Mouse (Mus musculus) CD8-positive naive resting alpha-beta T cell, adult 2 months (primary cell): ENCODE measurements around the gene Dock6.
A peak's percentile ranks its signal among the peaks of the same experiment; 100 is the strongest.

ENCODE experiments used
- DNase-seq, 2 experiments: peaks; one replicate each; pipeline ENCODE4 v3.0.0; 2022; ENCODE audit warnings: low read depth in 2 of 2, low spot score in 2 of 2

Gene Dock6

DNA sequence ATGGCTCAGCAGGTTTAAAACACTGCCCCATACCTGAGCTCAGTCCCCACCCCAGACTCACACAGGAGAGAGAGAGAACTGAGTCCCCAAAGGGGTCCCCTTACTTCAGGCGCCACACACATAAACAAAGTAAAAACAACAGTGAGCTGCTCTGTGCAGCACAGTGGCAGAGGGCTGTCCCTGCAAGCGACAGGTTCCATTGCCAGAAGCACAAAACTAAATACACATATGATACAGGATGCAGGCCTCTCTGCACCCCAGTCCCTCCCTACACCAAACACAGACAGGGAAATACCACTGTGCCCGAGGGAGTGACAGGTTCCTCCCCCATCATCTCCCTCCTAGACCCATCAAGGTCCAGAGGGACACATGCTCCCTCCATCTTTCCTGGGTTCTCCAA, 5.0 kb downstream of the Dock6 start:
- DNase-seq, result no peak

DNA sequence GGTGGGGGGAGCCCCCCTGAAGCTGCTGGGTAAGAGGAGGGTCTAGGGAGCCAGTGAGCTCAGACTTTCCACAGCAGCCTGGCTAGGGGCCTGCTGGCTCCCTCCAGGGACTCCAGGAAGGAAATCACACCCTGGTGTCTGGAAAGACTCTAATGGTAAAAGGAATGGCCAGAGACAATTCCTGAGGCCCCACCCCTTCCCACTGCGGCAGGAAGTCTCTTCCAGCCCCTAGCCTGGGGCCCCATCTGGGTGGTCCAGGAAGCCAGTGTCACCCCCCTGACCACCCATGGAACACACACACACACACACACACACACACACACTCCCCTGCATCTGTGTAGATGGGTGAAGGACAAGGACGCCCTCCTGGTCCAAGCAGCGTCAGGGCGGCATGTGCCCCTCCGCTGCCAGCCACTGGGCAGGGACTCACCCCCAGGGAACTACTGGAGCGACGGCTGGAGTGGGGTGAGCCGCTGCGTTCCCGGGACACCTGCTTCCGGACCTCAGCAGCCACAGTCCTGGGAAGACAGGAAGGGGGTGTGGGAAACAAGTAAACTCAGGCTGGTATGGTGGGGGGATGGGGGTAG, 5.6 kb downstream of the Dock6 start:
- no peak for DNase-seq

DNA sequence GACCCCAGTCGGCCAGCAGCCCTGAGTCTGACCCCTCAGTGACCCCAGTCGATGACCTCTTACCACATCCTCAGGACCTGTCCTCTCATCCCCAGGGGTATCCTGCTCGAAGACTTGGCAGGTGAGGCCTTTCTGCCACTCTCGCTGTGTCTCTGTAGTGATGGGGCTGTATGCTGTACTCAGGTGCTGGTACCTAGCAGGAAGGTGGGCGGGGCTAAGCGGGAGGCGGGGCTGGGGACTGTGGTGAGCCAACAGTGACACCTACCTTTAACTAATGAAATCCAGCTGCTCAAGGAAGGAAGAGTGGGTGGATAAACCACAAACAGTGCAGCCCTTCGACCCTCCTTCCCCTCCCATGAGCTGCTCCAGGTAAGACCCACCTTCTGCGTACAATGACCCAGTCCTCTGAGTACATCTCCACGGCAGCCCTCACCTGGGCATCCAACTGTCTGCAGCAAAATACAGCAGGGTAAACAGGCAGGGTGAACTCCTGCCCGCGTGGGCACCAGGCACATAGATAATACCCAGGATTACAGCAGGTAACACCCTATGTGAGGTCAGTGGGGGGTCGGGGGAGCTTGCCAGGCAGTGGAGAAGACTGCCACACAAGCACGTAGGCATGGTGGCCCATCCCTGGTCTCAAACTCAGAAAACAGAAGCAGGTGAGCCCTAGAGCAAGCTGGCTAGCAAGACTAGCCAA, 6.9 kb downstream of the Dock6 start:
- no peak for DNase-seq

DNA sequence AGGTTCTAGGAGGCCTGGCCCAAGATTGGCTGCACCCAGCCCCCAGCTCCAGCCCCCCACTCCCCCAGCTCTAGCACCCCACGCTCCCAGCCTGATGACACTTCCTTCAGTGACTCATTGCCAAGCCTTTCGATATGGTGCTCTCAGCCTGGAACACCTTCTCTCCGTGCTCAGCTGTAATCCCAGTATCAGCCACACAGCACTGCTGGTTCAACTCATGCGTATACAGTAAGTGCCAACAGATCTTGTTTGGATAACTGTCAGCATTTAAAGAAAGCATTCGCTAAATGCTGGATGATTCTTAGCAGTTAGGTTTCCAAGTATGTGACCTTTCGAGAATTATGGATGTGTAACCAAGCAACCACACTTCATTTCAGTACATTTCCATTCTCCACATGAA, 9.3 kb downstream of the Dock6 start:
- no peak for DNase-seq

DNA sequence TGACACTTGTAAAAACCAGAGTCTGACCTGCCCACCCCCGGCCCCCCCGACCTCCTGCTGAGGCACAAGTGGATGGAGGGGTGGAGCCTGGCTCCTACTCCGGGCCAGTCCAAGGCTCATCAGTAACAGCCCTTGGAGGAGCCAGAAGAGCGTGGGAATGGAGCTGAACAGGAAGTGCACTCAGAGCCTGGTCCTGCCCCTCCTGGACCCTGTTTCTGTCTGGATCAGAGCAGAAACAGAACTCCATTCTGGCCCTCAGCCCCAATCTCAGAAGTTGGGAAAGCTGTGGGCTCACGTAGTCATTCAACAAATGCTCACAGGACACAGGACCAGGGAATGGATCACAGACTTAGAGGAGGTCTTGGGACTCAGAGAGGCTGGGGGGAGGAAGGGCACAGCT, 10.0 kb downstream of the Dock6 start:
- no peak for DNase-seq

DNA sequence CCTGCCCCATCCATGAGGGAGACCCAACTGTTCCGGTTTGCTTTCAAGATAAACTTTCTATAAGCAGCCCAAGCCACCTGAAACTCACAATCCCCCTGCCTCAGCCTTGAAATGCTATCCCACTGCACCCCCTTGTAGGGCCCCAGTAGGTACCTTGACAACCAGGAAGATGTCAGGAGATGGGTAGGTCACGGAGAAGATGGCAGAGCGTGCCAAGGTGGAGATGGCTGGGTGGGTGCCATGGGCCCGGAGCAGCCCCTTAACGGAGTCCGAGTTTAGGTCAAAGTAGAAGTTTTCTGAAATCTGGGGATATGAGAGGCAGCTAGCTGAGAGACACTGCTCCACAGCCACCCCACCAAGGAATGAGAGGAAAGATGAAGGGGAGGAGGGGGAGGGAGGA, 11.1 kb downstream of the Dock6 start:
- no peak for DNase-seq

DNA sequence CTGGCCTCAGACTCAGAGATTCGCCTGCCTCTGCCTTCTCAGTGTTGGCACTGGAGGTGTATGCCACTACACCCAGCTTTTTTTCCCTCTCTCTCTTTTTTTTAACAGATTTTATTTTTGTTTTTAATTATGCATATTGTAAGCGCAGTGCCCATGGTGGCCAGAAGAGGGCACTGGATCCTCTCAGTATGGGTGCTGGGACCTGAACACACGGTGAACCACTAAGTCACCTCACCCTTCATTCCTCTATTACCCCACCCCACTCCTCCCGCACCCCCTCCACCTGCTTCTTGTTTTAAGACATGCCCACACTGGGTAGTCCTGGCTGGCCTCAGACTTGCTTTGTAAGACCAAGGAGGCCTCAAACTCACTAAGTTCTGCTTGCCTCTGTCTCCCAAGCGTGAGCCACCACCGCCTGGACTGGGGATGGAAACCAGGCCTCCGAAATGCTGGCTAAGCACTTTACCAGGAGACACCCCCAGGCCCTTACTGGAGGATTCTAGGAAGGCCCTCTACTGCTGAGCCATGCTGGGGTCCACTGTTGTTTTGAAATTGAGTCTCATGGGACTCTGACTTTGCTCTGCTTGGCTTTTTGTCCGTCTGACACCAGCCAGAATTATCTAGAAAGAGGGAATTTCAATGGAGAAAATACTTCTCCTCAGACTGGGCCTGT, 12.2 kb downstream of the Dock6 start:
- peak in 1 of 2 experiments; percentile 46 for DNase-seq

DNA sequence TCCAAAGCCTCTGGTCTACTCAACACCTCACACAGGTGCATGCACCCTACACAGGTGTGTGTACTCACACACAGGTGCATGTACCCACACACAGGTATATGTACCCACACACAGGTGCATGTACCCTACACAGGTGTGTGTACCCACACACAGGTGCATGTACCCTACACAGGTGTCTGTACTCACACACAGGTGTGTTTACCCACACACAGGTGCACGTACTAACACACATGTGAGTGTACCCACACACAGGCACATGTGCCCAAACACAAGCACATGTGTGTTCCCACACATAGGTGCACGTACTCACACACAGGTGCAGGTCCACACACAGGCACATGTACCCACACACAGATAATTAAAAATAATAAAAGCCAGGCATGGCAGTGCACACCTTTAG, 14.7 kb downstream of the Dock6 start:
- no peak for DNase-seq

DNA sequence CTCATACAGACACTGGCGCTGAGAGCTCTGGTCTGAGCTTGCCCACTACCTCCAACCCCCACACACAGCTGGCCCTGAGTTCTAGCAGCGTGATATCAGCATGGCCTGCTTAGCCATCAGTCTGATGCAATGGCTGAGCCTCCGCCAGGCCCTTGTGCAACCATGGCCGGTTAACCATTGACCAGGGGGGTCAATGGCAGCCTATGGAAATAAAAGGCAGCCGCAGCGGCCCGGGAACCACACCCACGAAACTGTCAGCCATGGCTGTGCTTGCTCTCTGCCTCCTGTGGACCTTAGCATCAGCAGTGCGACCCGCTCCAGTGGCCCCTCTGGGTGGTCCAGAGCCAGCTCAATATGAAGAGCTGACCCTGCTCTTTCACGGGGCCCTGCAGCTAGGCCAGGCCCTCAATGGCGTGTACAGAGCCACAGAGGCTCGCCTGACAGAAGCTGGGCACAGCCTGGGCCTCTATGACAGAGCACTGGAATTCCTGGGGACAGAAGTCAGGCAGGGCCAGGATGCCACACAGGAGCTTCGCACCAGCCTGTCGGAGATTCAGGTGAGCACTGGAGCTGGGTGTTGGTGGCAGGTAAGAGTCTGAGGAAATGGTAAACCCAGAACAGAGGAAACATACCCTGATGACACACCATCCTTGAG, 17.1 kb downstream of the Dock6 start, which contains the start of gene Angptl8:
TSS of gene Angptl8 (plus strand) at position 253 of the 655 bp plus-strand sequence.
- DNase-seq, result no peak

DNA sequence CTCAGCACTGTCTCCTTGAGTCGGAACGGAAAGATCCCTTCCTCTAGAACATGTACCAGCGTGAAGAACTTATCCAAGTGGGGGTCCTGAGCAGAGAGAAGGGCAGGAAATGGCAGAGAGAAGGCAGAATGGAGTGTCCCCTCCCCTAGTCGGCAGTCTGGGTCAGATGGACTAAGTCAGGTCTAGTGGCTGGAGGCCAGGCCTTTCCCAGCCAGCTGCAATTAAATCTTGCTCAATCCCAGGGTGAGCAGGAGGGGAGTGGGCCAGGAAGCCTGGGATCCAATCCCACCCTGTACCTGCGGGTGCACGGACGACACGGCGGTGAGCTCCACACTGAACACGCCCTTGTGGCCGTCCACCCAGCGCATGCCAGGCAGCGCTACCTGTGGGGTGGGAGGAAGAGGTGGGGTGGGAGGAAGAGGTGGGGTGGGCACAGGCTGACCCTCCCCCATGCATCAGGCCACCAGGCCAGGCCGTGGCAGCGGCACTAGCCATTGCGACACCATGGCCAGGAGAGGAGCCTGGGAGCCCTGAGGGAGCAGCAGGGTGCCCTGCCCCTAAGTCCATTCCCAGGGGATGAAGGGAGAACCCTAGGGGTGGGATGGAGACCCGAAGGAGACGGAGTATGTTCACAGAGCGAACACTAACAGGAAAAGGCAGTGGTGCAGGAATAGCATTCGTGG, 20.7 kb downstream of the Dock6 start:
- no peak for DNase-seq

DNA sequence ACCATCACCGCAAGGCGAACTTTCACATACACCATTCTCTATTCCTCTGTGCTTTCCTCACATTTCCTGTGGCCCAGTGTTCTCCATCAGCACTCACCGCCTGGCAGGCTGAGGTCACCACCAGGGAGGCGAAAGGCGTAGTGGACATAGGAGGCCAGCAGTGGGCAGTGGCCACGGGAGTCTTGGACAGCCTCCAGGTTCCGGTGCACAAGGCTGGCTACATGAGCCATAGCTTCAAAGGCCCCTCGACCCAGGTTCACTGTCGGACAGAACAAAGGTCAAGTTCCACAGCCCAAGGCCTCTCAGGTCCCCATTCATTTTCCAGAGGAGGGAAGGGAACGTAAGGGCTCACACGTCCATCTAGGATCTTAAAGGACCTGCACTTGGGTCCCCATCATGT, 21.5 kb downstream of the Dock6 start:
- DNase-seq, result no peak

DNA sequence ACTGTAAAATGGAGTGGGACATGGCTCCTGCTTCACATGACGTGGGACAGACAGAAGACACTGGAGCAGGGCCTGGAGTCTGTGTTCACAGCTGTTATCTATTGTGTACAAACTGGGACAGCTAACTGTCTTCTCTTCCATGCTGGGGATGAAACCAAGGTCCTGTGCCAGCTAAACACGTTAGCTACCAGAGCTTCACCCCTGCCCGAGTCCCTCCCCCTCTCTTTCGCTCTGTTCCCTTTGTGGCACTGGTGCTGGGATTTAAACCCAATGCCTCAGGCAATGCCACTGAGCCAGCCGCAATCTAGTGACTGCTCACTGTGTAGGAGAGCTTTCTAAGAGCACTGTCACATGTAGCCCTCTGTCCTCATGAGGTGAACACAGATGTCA, 22.0 kb downstream of the Dock6 start:
- no peak for DNase-seq

DNA sequence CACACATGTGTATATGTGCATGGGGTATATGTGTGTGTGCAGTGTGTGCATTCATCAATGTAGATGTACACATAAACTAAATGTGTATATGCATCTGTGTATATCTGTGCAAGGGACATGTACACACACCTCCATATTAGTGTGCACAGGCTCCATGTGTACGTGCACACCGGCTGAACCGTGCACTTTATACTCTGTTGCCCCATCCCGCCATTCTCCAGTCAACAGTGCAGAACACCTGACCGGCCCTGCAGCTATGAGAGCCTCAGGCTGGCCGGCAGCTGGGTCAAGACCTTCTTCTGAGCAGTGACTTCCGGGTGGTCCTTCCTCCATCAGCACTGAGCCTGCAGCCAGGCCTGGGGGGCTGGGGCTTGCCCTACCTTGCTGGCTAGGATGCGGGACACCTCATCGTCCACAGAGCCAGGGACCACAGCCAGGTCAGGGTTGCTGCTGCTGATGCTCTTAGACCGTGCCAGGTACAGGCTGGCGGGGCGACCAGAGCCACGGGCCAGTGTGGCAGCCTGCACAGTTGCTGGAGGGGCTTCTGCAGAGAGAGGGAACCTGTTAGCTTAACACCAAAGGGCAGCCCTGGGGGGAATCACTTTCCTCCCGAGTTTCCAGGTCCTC, 22.5 kb downstream of the Dock6 start:
- no peak for DNase-seq

DNA sequence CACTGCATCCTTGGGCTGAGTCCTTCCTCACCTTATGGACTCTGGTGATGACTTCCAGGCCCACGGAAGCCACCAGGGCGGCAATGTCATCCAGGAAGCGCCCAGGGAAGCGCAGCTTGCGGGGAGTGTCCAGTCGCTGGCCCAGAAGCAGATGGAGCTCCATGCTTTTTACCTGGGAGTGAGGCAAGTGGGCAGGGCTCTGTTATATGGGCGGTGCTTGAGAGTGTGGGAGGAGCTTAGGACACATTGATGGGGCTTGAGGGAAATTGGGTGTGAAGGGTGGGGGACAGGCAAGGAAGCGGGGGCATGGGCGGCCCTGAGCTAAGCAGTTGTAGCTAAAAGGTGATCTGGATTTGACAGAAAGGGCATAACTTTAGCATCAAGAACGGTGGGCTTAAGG, 28.1 kb downstream of the Dock6 start:
- no peak for DNase-seq

DNA sequence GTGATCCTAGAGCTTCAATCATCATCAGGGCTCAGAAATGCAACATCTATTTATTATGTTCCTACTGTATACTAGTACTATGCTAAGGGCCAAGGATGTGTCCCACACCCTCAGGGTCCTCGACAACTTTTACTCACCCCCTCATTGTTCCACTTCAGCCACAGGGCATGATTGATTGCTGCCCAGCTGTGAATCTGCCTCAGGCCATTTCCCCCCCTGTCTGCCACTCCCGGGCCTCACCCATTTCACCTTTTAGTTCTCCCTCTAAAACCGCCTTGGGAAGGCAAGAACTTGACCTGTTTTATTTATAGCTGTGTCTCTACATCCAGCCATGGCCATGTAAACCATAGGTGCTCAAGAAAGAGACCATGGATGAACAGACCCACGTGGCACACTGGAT, 28.5 kb downstream of the Dock6 start:
- DNase-seq, result no peak

DNA sequence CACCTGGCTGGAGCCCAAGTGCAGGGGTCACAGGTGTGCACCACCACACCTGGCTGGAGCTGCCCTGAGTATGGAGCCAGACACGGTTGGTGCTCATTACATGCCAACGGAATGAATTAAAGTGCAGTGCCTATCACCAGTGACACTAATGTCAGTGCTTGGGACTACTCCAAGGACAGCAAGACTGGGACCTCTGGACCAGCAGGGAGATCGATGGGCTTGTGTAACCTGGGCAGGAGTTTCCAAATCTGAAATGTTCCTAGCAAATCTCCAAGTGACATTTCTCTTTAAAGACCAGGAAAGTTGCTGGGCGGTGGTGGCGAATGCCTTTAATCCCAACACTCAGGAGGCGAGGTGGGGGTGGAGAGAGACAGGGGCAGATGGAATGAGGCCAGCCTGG, 29.7 kb downstream of the Dock6 start:
- DNase-seq, result no peak

DNA sequence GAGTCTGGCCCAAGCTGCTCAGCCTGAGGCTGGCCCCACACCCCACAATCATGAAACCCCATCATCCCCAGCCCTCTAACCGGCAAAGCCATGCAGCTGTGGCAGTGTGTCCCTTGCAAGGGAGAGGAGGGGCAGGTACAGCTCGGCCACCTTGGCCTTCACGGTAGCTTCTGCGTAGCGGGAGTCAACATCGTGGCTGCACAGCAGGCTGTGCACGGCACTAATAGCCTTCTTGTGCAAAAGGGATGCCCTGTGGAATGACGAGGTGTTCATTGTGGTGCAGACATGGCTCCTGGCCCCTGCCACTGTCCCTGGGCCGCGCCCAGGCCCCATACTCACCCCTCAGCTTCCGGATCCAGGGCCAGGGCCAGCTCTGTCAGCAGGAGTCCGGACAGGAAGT, 32.3 kb downstream of the Dock6 start:
- DNase-seq, result no peak

DNA sequence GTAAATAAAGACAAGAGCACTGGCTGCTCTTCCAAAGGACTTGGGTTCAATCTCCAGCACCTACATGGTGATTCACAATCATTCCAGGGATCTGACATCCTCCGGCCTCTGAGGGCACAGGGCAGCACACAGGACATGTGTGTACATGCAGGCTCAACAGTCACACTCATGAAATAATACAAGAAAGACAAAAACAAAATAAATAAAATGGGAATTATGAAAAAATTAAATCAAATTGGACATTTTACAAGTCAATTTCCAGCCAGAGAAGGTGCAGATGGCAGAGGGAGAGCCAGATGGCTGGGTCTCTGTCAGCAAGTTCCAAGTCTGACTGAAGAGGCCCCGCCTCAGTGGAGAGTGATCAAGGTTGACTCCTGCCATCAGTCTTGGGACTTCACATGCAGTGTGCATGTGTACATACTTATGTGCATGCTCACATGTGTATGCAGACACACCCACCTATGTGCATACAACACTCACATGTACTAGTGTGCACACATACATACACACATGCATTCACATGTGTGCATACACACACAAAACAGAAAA, 33.2 kb downstream of the Dock6 start:
- DNase-seq, result no peak

DNA sequence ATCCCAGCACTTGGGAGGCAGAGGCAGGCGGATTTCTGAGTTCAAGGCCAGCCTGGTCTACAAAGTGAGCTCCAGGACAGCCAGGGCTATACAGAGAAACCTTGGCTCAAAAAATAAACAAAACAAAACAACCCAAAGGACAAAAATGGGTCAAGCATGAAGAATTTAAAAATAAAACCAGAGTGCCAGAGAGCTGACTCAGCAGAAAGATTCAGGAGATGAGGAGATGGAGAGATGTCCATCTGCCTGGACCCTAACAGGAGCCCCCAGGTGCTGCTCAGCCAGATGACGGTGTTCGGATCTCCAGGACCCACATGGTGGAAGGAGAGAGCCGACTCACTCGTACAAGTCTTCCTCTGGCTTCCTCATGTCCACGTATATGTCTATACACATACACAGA, 33.9 kb downstream of the Dock6 start:
- no peak for DNase-seq

DNA sequence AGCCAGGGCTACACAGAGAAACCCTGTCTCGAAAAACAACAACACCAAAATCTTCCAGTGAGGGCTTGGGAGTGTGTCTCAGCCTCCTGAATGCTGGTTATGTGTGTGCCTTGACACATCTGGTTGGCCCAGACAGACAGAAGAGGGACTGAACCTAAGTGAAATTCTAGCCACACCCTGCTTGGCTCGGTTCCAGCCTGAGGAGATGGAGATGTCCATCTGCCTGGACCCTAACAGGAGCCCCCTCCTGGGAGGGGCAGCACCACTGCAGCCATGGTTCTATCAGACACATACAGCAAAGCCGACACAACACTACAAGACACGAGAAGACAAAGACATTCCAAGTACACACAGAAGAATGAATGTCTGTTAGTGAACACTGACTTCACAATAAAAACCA, 34.3 kb downstream of the Dock6 start:
- DNase-seq, result no peak
